Mouse (Mus musculus) neural tube, embryonic 14.5 days (tissue): ENCODE data around the gene Mbd6. TPM values are rescaled to one million over a fixed set of nuclear protein-coding genes. Genes with fewer than 3 reads are reported as not detected.
A peak's percentile ranks its signal among the peaks of the same experiment; 100 is the strongest.
"Not testable (repeated sequence)": the region's sequence is repeated elsewhere in the genome, so short reads cannot be mapped to it uniquely, and the experiment has no call there.

Experiments used
- ATAC-seq: fragments of 200-750 bp; cut with Nextera tagmentation; 2 replicates; pipeline ENCODE4 v1.8.0; 2017; ENCODE audit warnings: low read depth, mild to moderate bottlenecking, moderate TSS enrichment, moderate library complexity
- H3K27ac ChIP-seq: fragments of 300-500 bp; sonication (generic); 2 replicates; pipeline ENCODE4 v1.5.1; 2014; ENCODE audit warnings: low read depth, mild to moderate bottlenecking, control low read depth, low read length, moderate library complexity, mixed read lengths
- H3K27me3 ChIP-seq: fragments of 300-500 bp; sonication (generic); 2 replicates; pipeline ENCODE4 v1.6.1; 2014; ENCODE audit warnings: low read length; ENCODE audit not compliant: control insufficient read depth, insufficient read depth
- H3K36me3 ChIP-seq: fragments of 300-500 bp; sonication (generic); 2 replicates; pipeline ENCODE4 v1.6.1; 2014; ENCODE audit warnings: low read length, mixed read lengths; ENCODE audit not compliant: control insufficient read depth, insufficient read depth
- H3K4me1 ChIP-seq: fragments of 300-500 bp; sonication (generic); 2 replicates; pipeline ENCODE4 v1.6.1; 2014; ENCODE audit warnings: low read length; ENCODE audit not compliant: control insufficient read depth, insufficient read depth
- H3K4me2 ChIP-seq: fragments of 300-500 bp; sonication (generic); 2 replicates; pipeline ENCODE4 v1.6.1; 2014; ENCODE audit warnings: mild to moderate bottlenecking, low read depth, low read length, control low read depth
- H3K4me3 ChIP-seq: fragments of 300-500 bp; sonication (generic); 2 replicates; pipeline ENCODE4 v1.5.1; 2014; ENCODE audit warnings: low read depth, low read length, control low read depth, mixed read lengths
- H3K9ac ChIP-seq: fragments of 300-500 bp; sonication (generic); replicated peaks from 2 replicates; pipeline ENCODE4 v1.6.1; 2014; ENCODE audit warnings: low read depth, mild to moderate bottlenecking, control low read depth, low read length, mixed read lengths
- H3K9me3 ChIP-seq: fragments of 300-500 bp; sonication (generic); 2 replicates; pipeline ENCODE4 v1.6.1; 2016; ENCODE audit warnings: low read length; ENCODE audit not compliant: control insufficient read depth
- WGBS: fragments of 180-500 bp; shearing (Covaris S2); extraction: QIAGEN DNeasy Blood & Tissue Kit; methylation state at CpG from one replicate; pipeline ENCODE4 v1.1.7; 2014; 5-methylcytosine and 5-hydroxymethylcytosine counted together
- polyA plus RNA-seq: library from polyadenylated mRNA; unstranded; fragments of >200 nt; fragmentation: Nextera tagmentation; extraction: Ambion mirVana; gene quantifications from 2 replicates; pipeline ENCODE4 v1.2.1, GENCODE M21; 2014

Mbd6 gene
- polyA plus RNA-seq, 1 experiment from 2014 or later, result 17.4 TPM

DNA sequence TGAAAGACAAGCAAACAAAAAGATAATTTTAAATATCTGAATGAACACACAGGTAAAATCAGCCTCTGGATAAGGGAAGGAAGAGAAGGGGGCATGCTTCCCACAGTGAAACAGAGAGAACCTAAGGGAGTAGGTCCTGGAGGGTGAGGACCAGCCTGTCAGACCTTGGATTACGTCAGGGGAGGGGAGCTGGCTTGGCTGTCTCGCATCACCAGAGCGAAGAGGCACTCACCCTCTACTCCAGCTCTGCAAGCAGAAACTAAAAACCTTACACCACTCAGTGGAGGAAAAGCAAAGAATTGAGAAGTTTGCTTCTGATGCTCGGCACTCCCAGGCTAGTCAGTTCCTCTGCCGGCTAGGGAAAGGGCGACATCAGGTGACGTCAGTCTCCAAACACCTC, 31.2 kb upstream of the Mbd6 start:
- no peaks in the 10 kb centered on the region for H3K9me3 ChIP-seq
- H3K27me3 ChIP-seq, result peaks cover 4% of the 10 kb centered on the region
- no peaks in the 10 kb centered on the region for H3K36me3 ChIP-seq
- no peaks in the 10 kb centered on the region for H3K4me1 ChIP-seq
- H3K27ac ChIP-seq, result no peak overlapping the region
- no peak for ATAC-seq
- no peak overlapping the region for H3K9ac ChIP-seq
- H3K4me3 ChIP-seq, result no peak overlapping the region
- no peak overlapping the region for H3K4me2 ChIP-seq
- 80% methylated on average over 7 of the region's 7 CpGs for WGBS

- Histone ChIP-seq H3K4me2 (no peak overlapping the region), H3K27ac (no peak overlapping the region), H3K4me1 (no peaks in the 10 kb centered on the region), H3K9me3 (no peaks in the 10 kb centered on the region), H3K36me3 (no peaks in the 10 kb centered on the region), H3K9ac (no peak overlapping the region), H3K27me3 (no peaks in the 10 kb centered on the region), H3K4me3 (no peak overlapping the region)
- no peak for ATAC-seq
- WGBS, result 52% methylated on average over 4 of the region's 4 CpGs
Measured at GRCm38 (mm10) chr10:127318009-127318408, 29.2 kb upstream of the Mbd6 start.

DNA sequence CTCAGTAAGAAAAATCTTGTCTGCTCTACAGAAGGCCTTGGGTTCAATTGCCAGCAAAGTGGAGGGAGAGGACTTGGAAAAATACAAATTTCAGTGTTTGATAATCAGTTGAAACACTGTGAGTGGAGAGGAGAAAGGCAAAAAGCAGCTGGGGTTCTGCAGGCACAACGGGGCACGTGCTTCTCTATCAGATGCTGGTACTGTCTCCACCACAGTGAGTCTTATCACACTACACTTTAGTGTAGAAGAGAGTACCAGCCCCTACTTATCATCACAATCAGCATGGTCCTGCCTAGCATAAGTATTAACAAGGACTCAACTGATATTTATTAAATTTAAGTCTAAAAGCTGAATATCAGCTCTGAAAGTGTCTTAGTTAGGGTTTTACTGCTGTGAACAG, 28.5 kb upstream of the Mbd6 start:
- Histone ChIP-seq H3K4me3 (no peak overlapping the region), H3K4me2 (no peak overlapping the region), H3K27me3 (no peaks in the 10 kb centered on the region), H3K27ac (no peak overlapping the region), H3K9ac (no peak overlapping the region), H3K4me1 (no peaks in the 10 kb centered on the region), H3K9me3 (no peaks in the 10 kb centered on the region), H3K36me3 (no peaks in the 10 kb centered on the region)
- ATAC-seq, result no peak
- 80% methylated on average over 2 of the region's 2 CpGs for WGBS

GRCm38 (mm10) chr10:127314950-127315349, 26.1 kb upstream of the Mbd6 start:
- not testable (repeated sequence) for ATAC-seq, H3K27ac ChIP-seq, H3K4me2 ChIP-seq, H3K9me3 ChIP-seq, H3K27me3 ChIP-seq, H3K4me3 ChIP-seq, H3K4me1 ChIP-seq, H3K36me3 ChIP-seq, H3K9ac ChIP-seq
- 88% methylated on average over 1 of the region's 1 CpGs for WGBS

DNA sequence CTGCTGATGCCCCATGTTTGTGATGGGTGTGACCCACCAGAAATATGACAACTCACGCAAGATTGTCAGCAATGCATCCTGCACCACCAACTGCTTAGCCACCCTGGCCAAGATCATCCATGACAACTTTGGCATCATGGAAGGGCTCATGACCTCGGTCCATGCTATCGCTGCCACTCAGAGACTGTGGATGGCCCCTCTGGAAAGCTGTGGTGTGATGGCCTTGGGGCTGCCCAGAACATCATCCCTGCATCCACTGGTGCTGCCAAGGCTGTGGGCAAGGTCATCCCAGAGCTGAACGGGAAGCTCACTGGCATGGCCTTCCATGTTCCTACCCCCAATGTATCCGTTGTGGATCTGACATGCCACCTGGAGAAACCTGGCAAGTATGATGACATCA, 24.7 kb upstream of the Mbd6 start:
- H3K27me3 ChIP-seq, H3K27ac ChIP-seq, H3K9ac ChIP-seq, H3K4me2 ChIP-seq, ATAC-seq, H3K36me3 ChIP-seq, H3K9me3 ChIP-seq, H3K4me3 ChIP-seq, H3K4me1 ChIP-seq: not testable (repeated sequence)
- 89% methylated on average over 5 of the region's 5 CpGs for WGBS

GRCm38 (mm10) chr10:127312858-127313257, 24.0 kb upstream of the Mbd6 start:
- no peak overlapping the region for H3K4me3 ChIP-seq
- no peak overlapping the region for H3K9ac ChIP-seq
- peaks cover 9% of the 10 kb centered on the region for H3K36me3 ChIP-seq
- WGBS, result 78% methylated on average over 4 of the region's 4 CpGs
- H3K27ac ChIP-seq, result no peak overlapping the region
- H3K4me1 ChIP-seq, result peaks cover 8% of the 10 kb centered on the region
- H3K9me3 ChIP-seq, result no peaks in the 10 kb centered on the region
- ATAC-seq, result no peak
- no peak overlapping the region for H3K4me2 ChIP-seq
- H3K27me3 ChIP-seq, result no peaks in the 10 kb centered on the region

DNA sequence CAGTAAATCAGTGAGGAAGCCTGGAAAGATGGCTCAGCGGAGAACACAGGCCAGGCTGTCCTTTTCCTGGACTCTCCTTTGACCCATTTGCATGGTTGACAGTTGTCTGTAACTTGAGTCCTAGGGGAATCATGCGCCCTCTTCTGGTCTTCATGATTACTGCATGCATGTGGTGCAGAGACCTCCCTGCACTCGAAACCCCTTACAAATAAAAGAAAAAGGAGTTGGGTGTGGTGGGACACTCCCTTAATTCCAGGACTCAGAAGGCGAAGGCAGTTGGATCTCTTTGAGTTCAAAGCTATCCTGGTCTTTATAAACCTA, 23.5 kb upstream of the Mbd6 start:
- Histone ChIP-seq H3K9me3 (no peaks in the 10 kb centered on the region), H3K27ac (peak overlapping the region; percentile 49; the same call in 1 of the 2 replicates), H3K36me3 (peaks cover 12% of the 10 kb centered on the region), H3K27me3 (no peaks in the 10 kb centered on the region), H3K9ac (peak overlapping the region; percentile 44; the same call in 1 of the 2 replicates), H3K4me3 (peak overlapping the region; percentile 64), H3K4me1 (peaks cover 8% of the 10 kb centered on the region), H3K4me2 (peak overlapping the region; percentile 84)
- ATAC-seq, result peak; percentile 44
- 1% methylated on average over 4 of the region's 4 CpGs for WGBS

GRCm38 (mm10) chr10:127311476-127312355, 22.9 kb upstream of the Mbd6 start, which contains the start of gene Mars:
Mars (minus strand) TSS chr10:127311786.
- H3K4me2 ChIP-seq, result peak within 1 kb of the TSS; percentile 84
- H3K9ac ChIP-seq, result peak within 1 kb of the TSS; percentile 76
- H3K4me1 ChIP-seq, result peaks cover 8% of the 10 kb centered on the region
- H3K4me3 ChIP-seq, result peak within 1 kb of the TSS; percentile 64
- H3K27ac ChIP-seq, result peak within 1 kb of the TSS; percentile 49
- H3K36me3 ChIP-seq, result peaks cover 15% of the 10 kb centered on the region
- ATAC-seq, result peak; percentile 97
- no peaks in the 10 kb centered on the region for H3K27me3 ChIP-seq
- H3K9me3 ChIP-seq, result no peaks in the 10 kb centered on the region
- WGBS, result under 1% methylated on average over 65 of the region's 65 CpGs
